ENCODE assay signal across 22 mouse cellular contexts in genomic region chr13:30761151-30761631, GRCm38 (mm10). TPM values are rescaled to one million over a fixed set of nuclear protein-coding genes. Genes with fewer than 3 reads are reported as not detected.
DNase-seq lines count a peak whose midpoint lies in the region; ATAC-seq and TF ChIP-seq lines count a peak whose summit lies in the region.
"Had no signal": no experiment of that assay in that cellular context is flagged by ENCODE, and none has a peak within 500 bp of the region (broad histone marks: within the 10 kb centered on the region; RNA-seq: fewer than 3 reads in every experiment).

No protein-coding gene starts in this region.

- no peaks in the 10 kb centered on the region for H3K9me3 ChIP-seq in kidney, embryonic 14.5 days (ENCODE audit: control insufficient read depth, low read length)
- H3K9me3 ChIP-seq: G1E; heart, embryonic 13.5 days; limb, embryonic 15.5 days; liver, embryonic 15.5 days; megakaryocyte, embryonic 14.5 days had no signal

- H3K9ac ChIP-seq in kidney, embryonic 14.5 days (ENCODE audit: low read depth, low read length), result no peak overlapping the region
- H3K9ac ChIP-seq: heart, embryonic 13.5 days; limb, embryonic 15.5 days; liver, embryonic 15.5 days had no signal

- H3K4me1 ChIP-seq in spleen, adult 2 months (ENCODE audit: control insufficient read depth, insufficient read depth, insufficient read length), result peaks cover 23% of the 10 kb centered on the region; the same call in 1 of the 2 replicates
- no peaks in the 10 kb centered on the region for H3K4me1 ChIP-seq in kidney, embryonic 14.5 days (ENCODE audit: control insufficient read depth, insufficient read depth, low read length)
- H3K4me1 ChIP-seq: limb, embryonic 15.5 days; liver, embryonic 15.5 days; megakaryocyte, embryonic 14.5 days had no signal

- H3K4me3 ChIP-seq in spleen, adult 2 months (ENCODE audit: extremely low read depth, insufficient read depth, insufficient read length), result no peak overlapping the region
- H3K4me3 ChIP-seq in kidney, embryonic 14.5 days (ENCODE audit: low read length), result no peak overlapping the region
- H3K4me3 ChIP-seq: heart, embryonic 13.5 days; limb, embryonic 15.5 days; liver, embryonic 15.5 days; megakaryocyte, embryonic 14.5 days; myocyte had no signal

- 28% methylated on average over 8 of the region's 8 CpGs for WGBS in spleen, adult 2 months
- 78% methylated on average over 8 of the region's 8 CpGs for WGBS in kidney, embryonic 14.5 days

- peak; percentile 15 for ATAC-seq in activated CD4-positive, CD25-positive, alpha-beta regulatory T cell, adult 4 months
- no peak for ATAC-seq in kidney, embryonic 14.5 days (ENCODE audit: low FRiP score, low TSS enrichment)
- no peak for ATAC-seq in megakaryocyte progenitor cell, adult 5-6 weeks (replicated peaks; ENCODE audit: poor library complexity)
- ATAC-seq: forebrain, embryonic 16.5 days; hindbrain, postnatal 0 days had no signal

- peak; percentile 55 to 91 for DNase-seq in spleen, adult 2 months (ENCODE audit: low read depth in 1 of 2, low spot score in 2 of 2)
- no peak for DNase-seq in spleen, adult 12 weeks (ENCODE audit: low spot score)
- peak; percentile 97 for DNase-seq in splenic B cell, adult 2 months (ENCODE audit: low read depth, low spot score)
- peak; percentile 59 to 75 for DNase-seq in thymus, postnatal 36 days
- no peak for DNase-seq in layer of hippocampus, adult 8-10 months (ENCODE audit: low spot score in 2 of 2)
- DNase-seq: cerebellum, adult 9-10 months; kidney, adult 18-20 months; kidney, postnatal 10 days; midbrain, embryonic 14.5 days; right cerebral cortex, postnatal 25 days had no signal

- TF ChIP-seq CTCF in spleen, adult 2 months (IDR thresholded peaks at IDR 0.05; ENCODE audit: extremely low read depth, insufficient read depth, insufficient read length, insufficient replicate concordance), result no peak

- no peaks in the 10 kb centered on the region for H3K27me3 ChIP-seq in spleen, adult 2 months (ENCODE audit: control insufficient read depth, insufficient read depth, low read length)
- no peaks in the 10 kb centered on the region for H3K27me3 ChIP-seq in splenic B cell, adult 2 months (ENCODE audit: control insufficient read depth, insufficient read depth, low read length, poor library complexity, severe bottlenecking)
- no peaks in the 10 kb centered on the region for H3K27me3 ChIP-seq in kidney, embryonic 14.5 days (ENCODE audit: control insufficient read depth, insufficient read depth, low read length)
- H3K27me3 ChIP-seq: limb, embryonic 15.5 days; liver, embryonic 15.5 days had no signal

- no peak overlapping the region for H3K4me2 ChIP-seq in kidney, embryonic 14.5 days (replicated peaks; ENCODE audit: low read depth, low read length)
- H3K4me2 ChIP-seq: heart, embryonic 13.5 days; limb, embryonic 15.5 days; liver, embryonic 15.5 days had no signal

- H3K27ac ChIP-seq in spleen, adult 2 months (ENCODE audit: insufficient read depth, low read length), result peak overlapping the region; percentile 87
- no peak overlapping the region for H3K27ac ChIP-seq in kidney, embryonic 14.5 days (ENCODE audit: low read depth, low read length)
- H3K27ac ChIP-seq: heart, embryonic 13.5 days; hindbrain, postnatal 0 days; limb, embryonic 15.5 days; liver, embryonic 15.5 days had no signal

- peaks cover 35% of the 10 kb centered on the region for H3K36me3 ChIP-seq in spleen, adult 2 months (ENCODE audit: control insufficient read depth, insufficient read depth, low read length)
- H3K36me3 ChIP-seq in splenic B cell, adult 2 months (ENCODE audit: control insufficient read depth, insufficient read depth, low read length, poor library complexity, severe bottlenecking), result peaks cover 45% of the 10 kb centered on the region
- no peaks in the 10 kb centered on the region for H3K36me3 ChIP-seq in kidney, embryonic 14.5 days (ENCODE audit: control insufficient read depth, insufficient read depth, low read length)
- H3K36me3 ChIP-seq: G1E; heart, embryonic 13.5 days; limb, embryonic 15.5 days; liver, embryonic 15.5 days had no signal

- TF ChIP-seq POLR2A in spleen, adult 2 months (IDR thresholded peaks at IDR 0.05; ENCODE audit: low read depth, low read length), result no peak

RNA-seq across cellular contexts. Expression of gene Irf4, which starts 12.2 kb away (rescaled TPM):
- polyA plus RNA-seq in spleen, adult 2 months (2012; rRNA removed), result 16.2 and 17.4 TPM in 2 replicates
- polyA plus RNA-seq in activated CD4-positive, CD25-positive, alpha-beta regulatory T cell, adult 4 months (2017; shearing (Covaris generic)), result 10 to 100 TPM; 23.8 to 26.4 TPM
- 0.19 and 0.27 TPM in 2 replicates for polyA plus RNA-seq in kidney, embryonic 14.5 days (2014; fragmentation: Nextera tagmentation; extraction: Ambion mirVana)
- 0.05 and 0.47 TPM in 2 replicates for total RNA-seq in megakaryocyte progenitor cell, adult 5-6 weeks (2015)
- 0.07 and 0.29 TPM in 2 replicates for total RNA-seq in megakaryocyte progenitor cell, adult 5-6 weeks (2017)
- total RNA-seq in layer of hippocampus, adult 8-10 months (2022), result under 1 TPM; 0.17 to 0.18 (median 0.18) TPM
- total RNA-seq: hindbrain, postnatal 0 days had no signal
- polyA plus RNA-seq: C2C12, G1E had no signal

Comparison
In these comparisons a context has a peak if more than half of its experiments do, and no peak if none do; other contexts are left out.
1. DNase-seq: peak in spleen, adult 2 months (2 of 2), splenic B cell, adult 2 months (single experiment) and thymus, postnatal 36 days (2 of 2); none in spleen, adult 12 weeks (single experiment) and layer of hippocampus, adult 8-10 months (0 of 2).
2. RNA of gene Irf4, which starts 12.2 kb away (polyA plus RNA-seq): 23.8 to 26.4 TPM in activated CD4-positive, CD25-positive, alpha-beta regulatory T cell, adult 4 months and 16.2 to 17.4 TPM in spleen, adult 2 months; 0.19 to 0.27 TPM in kidney, embryonic 14.5 days; every median in the first group is over 10 times any median in the second.